Mouse (Mus musculus): ENCODE measurements around the gene Matn1. TPM values are rescaled to one million over a fixed set of nuclear protein-coding genes. Genes with fewer than 3 reads are reported as not detected.

Matn1 gene
- polyA plus RNA-seq, 1 experiment: 0.23 TPM

DNA sequence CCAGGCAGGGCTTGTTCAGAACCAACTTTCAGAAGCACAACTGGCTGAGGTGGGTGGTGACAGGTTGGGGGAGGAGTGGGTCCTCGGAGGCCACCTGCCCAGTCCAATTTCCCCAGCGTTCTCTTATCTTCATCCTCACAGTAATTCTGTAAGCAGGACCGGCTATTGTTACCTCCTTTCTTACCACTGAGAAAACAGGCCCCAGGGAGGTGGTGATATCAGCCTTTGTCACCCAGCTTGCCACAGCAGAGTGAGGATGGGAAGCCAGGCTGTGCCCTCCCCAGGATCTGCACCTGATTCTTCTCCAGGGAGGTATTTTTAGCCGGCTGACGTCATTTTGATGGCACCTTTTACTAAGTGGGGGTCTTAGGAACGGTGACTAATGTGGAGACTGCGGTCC, 39.2 kb upstream of the Matn1 start:
- WGBS: 61% methylated on average over 7 of the region's 7 CpGs

DNA sequence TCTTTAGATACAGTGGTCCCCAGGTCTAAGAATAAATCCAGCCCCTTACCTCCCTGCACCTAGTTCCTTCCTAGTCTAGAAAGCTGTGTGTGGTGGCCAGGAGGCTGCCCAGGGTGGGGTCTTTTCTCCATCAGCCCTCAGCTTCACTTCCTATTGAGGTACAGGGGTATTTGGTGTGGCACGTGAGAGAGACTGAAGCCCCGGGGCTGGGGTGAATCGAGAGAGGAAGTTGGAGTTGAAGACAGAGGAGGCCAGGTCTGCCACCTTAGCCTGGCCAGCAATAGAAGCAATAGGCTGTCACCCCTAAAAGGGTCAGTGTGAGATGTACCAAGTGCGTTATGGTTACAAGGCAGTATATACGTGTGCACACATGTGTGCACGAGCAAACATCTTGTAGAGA, 38.3 kb upstream of the Matn1 start:
- peaks cover 74% of the 10 kb centered on the region for H3K4me1 ChIP-seq (ENCODE audit: control insufficient read depth, insufficient read depth, insufficient read length)

More for the DNA sequence above, 39.2 kb upstream of the Matn1 start:
- Histone ChIP-seq H3K4me3 (ENCODE audit: extremely low read depth, insufficient read depth, insufficient read length) (no peak overlapping the region), H3K27ac (ENCODE audit: insufficient read depth, low read length) (peak overlapping the region; percentile 18; the same call in 1 of the 2 replicates), H3K36me3 (ENCODE audit: control insufficient read depth, insufficient read depth, low read length) (no peaks in the 10 kb centered on the region), H3K27me3 (ENCODE audit: control insufficient read depth, insufficient read depth, low read length) (no peaks in the 10 kb centered on the region), H3K4me1 (ENCODE audit: control insufficient read depth, insufficient read depth, insufficient read length) (peaks cover 73% of the 10 kb centered on the region)
- TF ChIP-seq POLR2A (IDR thresholded peaks at IDR 0.05; ENCODE audit: low read depth, low read length) (no peak), CTCF (IDR thresholded peaks at IDR 0.05; ENCODE audit: extremely low read depth, insufficient read depth, insufficient read length, insufficient replicate concordance) (no peak)
- DNase-seq (ENCODE audit: low read depth in 1 of 2, low spot score in 2 of 2): no peak

GRCm38 (mm10) chr4:130906296-130906695, 37.9 kb upstream of the Matn1 start:
- no peak for DNase-seq (ENCODE audit: low read depth in 1 of 2, low spot score in 2 of 2)
- WGBS: 64% methylated on average over 8 of the region's 8 CpGs
- Histone ChIP-seq H3K36me3 (ENCODE audit: control insufficient read depth, insufficient read depth, low read length) (no peaks in the 10 kb centered on the region), H3K4me1 (ENCODE audit: control insufficient read depth, insufficient read depth, insufficient read length) (peaks cover 74% of the 10 kb centered on the region), H3K4me3 (ENCODE audit: extremely low read depth, insufficient read depth, insufficient read length) (no peak overlapping the region), H3K27ac (ENCODE audit: insufficient read depth, low read length) (peak overlapping the region; percentile 41), H3K27me3 (ENCODE audit: control insufficient read depth, insufficient read depth, low read length) (no peaks in the 10 kb centered on the region)
- TF ChIP-seq CTCF (IDR thresholded peaks at IDR 0.05; ENCODE audit: extremely low read depth, insufficient read depth, insufficient read length, insufficient replicate concordance) (no peak), POLR2A (IDR thresholded peaks at IDR 0.05; ENCODE audit: low read depth, low read length) (no peak)

More for the DNA sequence above, 38.3 kb upstream of the Matn1 start:
- peak overlapping the region; percentile 41 for H3K27ac ChIP-seq (ENCODE audit: insufficient read depth, low read length)
- no peaks in the 10 kb centered on the region for H3K27me3 ChIP-seq (ENCODE audit: control insufficient read depth, insufficient read depth, low read length)
- TF ChIP-seq POLR2A (IDR thresholded peaks at IDR 0.05; ENCODE audit: low read depth, low read length): no peak
- TF ChIP-seq CTCF (IDR thresholded peaks at IDR 0.05; ENCODE audit: extremely low read depth, insufficient read depth, insufficient read length, insufficient replicate concordance): no peak
- no peak overlapping the region for H3K4me3 ChIP-seq (ENCODE audit: extremely low read depth, insufficient read depth, insufficient read length)
- no peaks in the 10 kb centered on the region for H3K36me3 ChIP-seq (ENCODE audit: control insufficient read depth, insufficient read depth, low read length)
- 34% methylated on average over 6 of the region's 6 CpGs for WGBS
- no peak for DNase-seq (ENCODE audit: low read depth in 1 of 2, low spot score in 2 of 2)

DNA sequence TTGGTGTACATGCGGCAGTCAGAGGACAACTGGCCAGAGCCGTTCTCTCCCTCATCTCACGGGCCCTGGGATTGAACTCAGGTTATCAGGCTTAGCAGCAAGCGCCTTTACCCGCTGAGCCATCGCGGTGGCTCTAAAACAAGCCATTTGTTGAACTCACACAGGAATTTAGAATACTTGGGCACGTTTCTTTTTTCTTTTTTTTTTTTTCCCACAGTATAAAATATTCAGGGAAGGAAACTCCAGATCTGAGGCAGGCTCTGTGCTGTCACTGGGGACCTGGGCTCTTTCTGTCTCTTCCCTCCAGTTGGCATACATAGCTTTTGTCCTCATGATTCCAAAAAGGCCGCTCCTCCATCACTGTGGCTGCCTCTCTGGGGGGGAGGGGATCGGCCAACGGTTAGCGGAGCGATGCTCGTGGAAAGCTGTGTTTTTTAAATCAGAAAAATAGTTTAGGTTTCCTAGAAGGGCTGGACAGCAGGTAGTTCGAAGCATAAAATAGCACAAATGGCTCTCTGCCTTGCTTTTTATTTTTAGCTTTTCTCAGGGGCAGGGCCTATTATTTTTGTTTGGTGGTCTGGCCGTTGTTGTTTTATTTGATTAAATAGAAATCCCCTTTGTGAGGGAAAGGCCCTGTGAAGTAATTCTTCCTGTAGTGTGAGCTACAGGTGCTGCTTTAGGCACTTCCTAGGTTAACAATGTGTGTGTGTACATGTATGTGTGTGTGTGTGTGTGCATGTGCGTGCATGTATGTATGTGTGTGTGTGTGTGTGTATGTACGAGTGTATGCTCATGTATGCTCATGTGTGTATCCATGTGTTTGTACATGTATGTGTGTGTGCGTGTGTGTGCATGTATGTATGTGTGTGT, 36.8 kb upstream of the Matn1 start:
- no peaks in the 10 kb centered on the region for H3K27me3 ChIP-seq (ENCODE audit: control insufficient read depth, insufficient read depth, low read length)
- no peaks in the 10 kb centered on the region for H3K36me3 ChIP-seq (ENCODE audit: control insufficient read depth, insufficient read depth, low read length)
- whole genome bisulfite sequencing: 84% methylated on average over 19 of the region's 19 CpGs
- peak overlapping the region; percentile 46 for H3K27ac ChIP-seq (ENCODE audit: insufficient read depth, low read length)
- no peak for DNase-seq (ENCODE audit: low read depth in 1 of 2, low spot score in 2 of 2)
- no peak overlapping the region for H3K4me3 ChIP-seq (ENCODE audit: extremely low read depth, insufficient read depth, insufficient read length)
- H3K4me1 ChIP-seq (ENCODE audit: control insufficient read depth, insufficient read depth, insufficient read length): peaks cover 72% of the 10 kb centered on the region; the same call in 1 of the 2 replicates
- no peak for TF ChIP-seq CTCF (IDR thresholded peaks at IDR 0.05; ENCODE audit: extremely low read depth, insufficient read depth, insufficient read length, insufficient replicate concordance)
- TF ChIP-seq POLR2A (IDR thresholded peaks at IDR 0.05; ENCODE audit: low read depth, low read length): no peak

DNA sequence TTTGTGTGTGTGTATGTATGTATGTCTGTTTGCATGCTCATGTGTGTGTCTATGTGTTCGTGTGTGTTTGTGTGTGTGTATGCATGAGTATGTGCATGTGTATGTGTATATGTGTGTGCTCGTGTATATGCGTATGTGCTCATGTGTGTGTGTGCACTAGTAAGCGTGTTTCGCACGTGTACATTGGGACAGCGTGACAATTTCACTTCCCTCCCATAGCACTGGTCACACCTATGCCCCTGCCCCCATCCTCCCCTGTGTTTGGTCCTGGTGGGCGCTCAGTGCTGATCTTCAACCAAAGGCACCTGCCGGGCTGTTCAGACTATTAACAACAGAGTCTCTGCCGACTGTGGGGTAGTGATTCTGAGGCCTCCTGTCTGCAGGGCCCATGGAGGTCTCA, 36.1 kb upstream of the Matn1 start:
- Histone ChIP-seq H3K27ac (ENCODE audit: insufficient read depth, low read length) (peak overlapping the region; percentile 57), H3K36me3 (ENCODE audit: control insufficient read depth, insufficient read depth, low read length) (no peaks in the 10 kb centered on the region), H3K4me1 (ENCODE audit: control insufficient read depth, insufficient read depth, insufficient read length) (peaks cover 66% of the 10 kb centered on the region; the same call in 1 of the 2 replicates), H3K4me3 (ENCODE audit: extremely low read depth, insufficient read depth, insufficient read length) (no peak overlapping the region), H3K27me3 (ENCODE audit: control insufficient read depth, insufficient read depth, low read length) (no peaks in the 10 kb centered on the region)
- 86% methylated on average over 10 of the region's 10 CpGs for WGBS
- TF ChIP-seq POLR2A (IDR thresholded peaks at IDR 0.05; ENCODE audit: low read depth, low read length) (no peak), CTCF (IDR thresholded peaks at IDR 0.05; ENCODE audit: extremely low read depth, insufficient read depth, insufficient read length, insufficient replicate concordance) (no peak)
- DNase-seq (ENCODE audit: low read depth in 1 of 2, low spot score in 2 of 2): no peak

- TF ChIP-seq POLR2A (IDR thresholded peaks at IDR 0.05; ENCODE audit: low read depth, low read length) (no peak), CTCF (IDR thresholded peaks at IDR 0.05; ENCODE audit: extremely low read depth, insufficient read depth, insufficient read length, insufficient replicate concordance) (no peak)
- H3K36me3 ChIP-seq (ENCODE audit: control insufficient read depth, insufficient read depth, low read length): no peaks in the 10 kb centered on the region
- H3K27me3 ChIP-seq (ENCODE audit: control insufficient read depth, insufficient read depth, low read length): no peaks in the 10 kb centered on the region
- WGBS: 51% methylated on average over 17 of the region's 17 CpGs
- no peak for DNase-seq (ENCODE audit: low read depth in 1 of 2, low spot score in 2 of 2)
- peak overlapping the region; percentile 57 for H3K27ac ChIP-seq (ENCODE audit: insufficient read depth, low read length)
- H3K4me1 ChIP-seq (ENCODE audit: control insufficient read depth, insufficient read depth, insufficient read length): peaks cover 60% of the 10 kb centered on the region; the same call in 1 of the 2 replicates
- no peak overlapping the region for H3K4me3 ChIP-seq (ENCODE audit: extremely low read depth, insufficient read depth, insufficient read length)
Observed at GRCm38 (mm10) chr4:130909167-130909874, 34.9 kb upstream of the Matn1 start.
